Mouse (Mus musculus) small intestine, adult 2 months (tissue): ENCODE results near the gene Vkorc1. TPM values are rescaled to one million over a fixed set of nuclear protein-coding genes. Genes with fewer than 3 reads are reported as not detected.
"Not testable (repeated sequence)": the region's sequence is repeated elsewhere in the genome, so short reads cannot be mapped to it uniquely, and the experiment has no call there.

ENCODE experiments used
- H3K27ac ChIP-seq: fragments of 200-500 bp; 2 replicates; pipeline ENCODE4 v1.5.1; 2012; ENCODE audit warnings: low read depth, low read length, control low read depth, inconsistent platforms; ENCODE audit not compliant: insufficient read depth
- H3K27me3 ChIP-seq: fragments of 200-500 bp; 2 replicates; pipeline ENCODE4 v1.6.1; 2012; ENCODE audit warnings: mild to moderate bottlenecking, moderate library complexity, low read length, inconsistent platforms; ENCODE audit not compliant: control insufficient read depth, insufficient read depth
- H3K36me3 ChIP-seq: fragments of 200-500 bp; 2 replicates; pipeline ENCODE4 v1.6.1; 2012; ENCODE audit warnings: mild to moderate bottlenecking, low read length, control low read depth, inconsistent platforms; ENCODE audit not compliant: control insufficient read depth, insufficient read depth
- H3K4me1 ChIP-seq: fragments of 200-500 bp; 2 replicates; pipeline ENCODE4 v1.6.1; 2012; ENCODE audit warnings: low read length, inconsistent platforms, mixed read lengths; ENCODE audit not compliant: control insufficient read depth, insufficient read depth, insufficient read length
- H3K4me3 ChIP-seq: fragments of 200-500 bp; 2 replicates; pipeline ENCODE4 v1.5.1; 2012; ENCODE audit warnings: low read depth, mild to moderate bottlenecking, control low read depth, inconsistent platforms, low read length, moderate library complexity
- CTCF ChIP-seq: fragments of 200-500 bp; IDR thresholded peaks from 2 replicates; pipeline ENCODE4 v1.5.1; 2012; ENCODE audit warnings: low read depth, mild to moderate bottlenecking, control low read depth, inconsistent platforms, low read length, moderate library complexity, mixed read lengths; ENCODE audit not compliant: insufficient replicate concordance, insufficient read length; ENCODE audit errors: extremely low read depth
- POLR2A ChIP-seq: fragments of 200-500 bp; IDR thresholded peaks from 2 replicates; pipeline ENCODE4 v1.6.1; 2012; ENCODE audit warnings: low read depth, mild to moderate bottlenecking, control low read depth, inconsistent platforms, low read length, moderate library complexity
- WGBS: fragments of 180-500 bp; shearing (Covaris S2); methylation state at CpG from one replicate; pipeline ENCODE4 v1.1.7; 2018; 5-methylcytosine and 5-hydroxymethylcytosine counted together
- polyA plus RNA-seq: library from polyadenylated mRNA; depleted of rRNA; stranded (reverse); fragments of >200 nt; gene quantifications from 2 replicates; pipeline ENCODE4 v1.2.3, GENCODE M21; 2012; rRNA removed

Vkorc1 gene
- 94.3 and 97.7 TPM in 2 replicates for polyA plus RNA-seq

GRCm38 (mm10) chr7:127895442-127895841, at the start of gene Vkorc1, which contains the start of gene Gm21974:
TSS of gene Vkorc1 (minus strand) at chr7:127895617.
TSS of gene Gm21974 (minus strand) at chr7:127895454.
- peak within 1 kb of the TSS; percentile 31 for H3K27ac ChIP-seq
- 1% methylated on average over 26 of the region's 26 CpGs for WGBS
- peaks cover 14% of the 10 kb centered on the region for H3K4me1 ChIP-seq
- peak within 1 kb of the TSS; percentile 65 for H3K4me3 ChIP-seq
- H3K36me3 ChIP-seq: peaks cover 4% of the 10 kb centered on the region; the same call in 1 of the 2 replicates
- H3K27me3 ChIP-seq: no peaks in the 10 kb centered on the region
- no peak for TF ChIP-seq POLR2A
- TF ChIP-seq CTCF: no peak

GRCm38 (mm10) chr7:127944614-127945013, 49.2 kb upstream of the Vkorc1 start:
- H3K36me3 ChIP-seq: no peaks in the 10 kb centered on the region
- no peak overlapping the region for H3K4me3 ChIP-seq
- H3K27me3 ChIP-seq: no peaks in the 10 kb centered on the region
- H3K4me1 ChIP-seq: peaks cover 17% of the 10 kb centered on the region; the same call in 1 of the 2 replicates
- TF ChIP-seq POLR2A (no peak), CTCF (no peak)
- 20% methylated on average over 23 of the region's 23 CpGs for WGBS
- no peak overlapping the region for H3K27ac ChIP-seq

GRCm38 (mm10) chr7:127942097-127942496, 46.7 kb upstream of the Vkorc1 start:
- 43% methylated on average over 2 of the region's 2 CpGs for WGBS
- peaks cover 11% of the 10 kb centered on the region; the same call in 1 of the 2 replicates for H3K4me1 ChIP-seq
- not testable (repeated sequence) for H3K27ac ChIP-seq

GRCm38 (mm10) chr7:127936216-127936884, 40.9 kb upstream of the Vkorc1 start:
- Histone ChIP-seq H3K4me1 (peaks cover 14% of the 10 kb centered on the region), H3K27me3 (no peaks in the 10 kb centered on the region), H3K27ac (no peak overlapping the region), H3K4me3 (peak overlapping the region; percentile 89), H3K36me3 (no peaks in the 10 kb centered on the region)
- WGBS: 60% methylated on average over 18 of the region's 18 CpGs
- no peak for TF ChIP-seq POLR2A
- no peak for TF ChIP-seq CTCF

More at GRCm38 (mm10) chr7:127942097-127942496, 46.7 kb upstream of the Vkorc1 start:
- H3K36me3 ChIP-seq, H3K4me3 ChIP-seq, H3K27me3 ChIP-seq: not testable (repeated sequence)

GRCm38 (mm10) chr7:127935748-127936159, 40.3 kb upstream of the Vkorc1 start:
- H3K27ac ChIP-seq: peak overlapping the region; percentile 18; the same call in 1 of the 2 replicates
- peaks cover 16% of the 10 kb centered on the region for H3K4me1 ChIP-seq
- H3K4me3 ChIP-seq: peak overlapping the region; percentile 89
- WGBS: 1% methylated on average over 38 of the region's 38 CpGs
- no peaks in the 10 kb centered on the region for H3K27me3 ChIP-seq
- H3K36me3 ChIP-seq: no peaks in the 10 kb centered on the region
- TF ChIP-seq CTCF: no peak
- TF ChIP-seq POLR2A: no peak

GRCm38 (mm10) chr7:127935028-127935722, 39.8 kb upstream of the Vkorc1 start:
- no peaks in the 10 kb centered on the region for H3K36me3 ChIP-seq
- H3K27me3 ChIP-seq: no peaks in the 10 kb centered on the region
- TF ChIP-seq CTCF: peak; percentile 91
- 0 out of 2 replicates have a peak, but pooled peaks have one; percentile 23 for TF ChIP-seq POLR2A
- peak overlapping the region; percentile 18; the same call in 1 of the 2 replicates for H3K27ac ChIP-seq
- peak overlapping the region; percentile 89 for H3K4me3 ChIP-seq
- WGBS: 7% methylated on average over 32 of the region's 32 CpGs
- H3K4me1 ChIP-seq: peaks cover 16% of the 10 kb centered on the region

GRCm38 (mm10) chr7:127934075-127934474, 38.7 kb upstream of the Vkorc1 start:
- H3K36me3 ChIP-seq: no peaks in the 10 kb centered on the region
- H3K27me3 ChIP-seq: no peaks in the 10 kb centered on the region
- TF ChIP-seq POLR2A: no peak
- no peak for TF ChIP-seq CTCF
- H3K4me1 ChIP-seq: peaks cover 16% of the 10 kb centered on the region
- H3K27ac ChIP-seq: no peak overlapping the region
- 84% methylated on average over 5 of the region's 5 CpGs for WGBS
- no peak overlapping the region for H3K4me3 ChIP-seq
